Mouse (Mus musculus) olfactory bulb, adult 2 months (tissue): ENCODE measurements around the gene Hist2h3b.

ENCODE experiments used
- CTCF ChIP-seq: fragments of 200-500 bp; IDR thresholded peaks from 2 replicates; pipeline ENCODE4 v1.5.1; 2012; ENCODE audit warnings: low read depth, mild to moderate bottlenecking, low read length, moderate library complexity; ENCODE audit not compliant: insufficient read depth
- POLR2A ChIP-seq: fragments of 200-500 bp; IDR thresholded peaks from 2 replicates; pipeline ENCODE4 v1.6.1; 2012; ENCODE audit warnings: mild to moderate bottlenecking, low read depth, low read length, moderate library complexity; ENCODE audit not compliant: insufficient read depth

GRCm38 (mm10) chr3:96292641-96293040 is 24.2 kb downstream of the Hist2h3b start:
- TF ChIP-seq POLR2A (no peak), CTCF (no peak)
